Mouse (Mus musculus): ENCODE measurements at regions not wholly inside any gene's neighbourhood (a gene's known extent, or its start where the extent isn't known, plus 50 kb on each side); places are given as distances from the start of the nearest gene placed in this dataset.

DNA sequence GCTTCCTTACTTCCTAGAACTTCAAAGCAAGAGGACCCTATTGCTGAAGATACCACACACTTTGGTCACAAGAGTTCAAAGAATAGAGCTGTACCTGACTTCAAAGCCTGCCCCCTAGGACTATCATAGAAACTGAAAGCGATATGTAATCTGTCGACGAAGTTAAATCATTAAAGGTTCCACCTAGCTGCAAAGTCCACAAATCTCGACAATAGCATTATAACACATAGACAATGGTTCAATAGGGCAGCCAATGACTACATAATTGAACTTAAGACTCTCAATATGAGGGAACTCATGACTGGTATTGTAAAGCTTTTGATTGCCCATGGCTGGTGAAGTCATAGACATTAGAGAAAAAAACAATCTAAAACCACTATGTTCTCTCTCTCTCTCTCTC is 200.8 kb downstream of the Fscb start:
- 88% methylated on average over 4 of the region's 4 CpGs for WGBS
- Histone ChIP-seq H3K36me3 (ENCODE audit: control insufficient read depth, insufficient read depth) (no peaks in the 10 kb centered on the region), H3K9ac (replicated peaks; ENCODE audit: low read depth, low read length) (no peak overlapping the region), H3K27ac (ENCODE audit: low read length) (no peak overlapping the region), H3K9me3 (ENCODE audit: control insufficient read depth, low read length) (no peaks in the 10 kb centered on the region), H3K27me3 (replicated peaks; ENCODE audit: control insufficient read depth, insufficient read depth, low read length) (no peaks in the 10 kb centered on the region), H3K4me3 (replicated peaks; ENCODE audit: low read length) (no peak overlapping the region), H3K4me1 (replicated peaks; ENCODE audit: control insufficient read depth, insufficient read depth, low read length) (no peaks in the 10 kb centered on the region), H3K4me2 (ENCODE audit: low read length) (no peak overlapping the region)
- no peak for ATAC-seq

DNA sequence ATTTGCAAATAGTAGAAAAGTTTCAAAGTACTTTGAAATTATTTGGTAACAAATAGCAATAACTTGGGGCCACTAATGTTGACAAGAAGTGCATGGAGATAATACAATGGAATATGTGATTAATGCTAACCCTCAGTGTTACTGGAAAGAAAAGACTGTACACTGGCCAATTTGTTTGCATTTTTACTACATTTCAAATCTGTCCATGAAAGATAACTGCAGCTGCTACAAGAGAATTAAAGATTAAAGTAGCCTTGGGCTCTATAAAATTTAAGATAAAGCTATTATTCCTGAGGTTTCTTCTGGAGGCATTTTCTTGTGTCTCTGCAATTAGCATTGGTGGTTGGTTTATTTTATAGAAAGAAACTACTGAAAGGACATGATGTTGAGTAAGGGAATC is 208.4 kb downstream of the Fscb start:
- H3K4me3 ChIP-seq (replicated peaks; ENCODE audit: low read length): no peak overlapping the region

DNA sequence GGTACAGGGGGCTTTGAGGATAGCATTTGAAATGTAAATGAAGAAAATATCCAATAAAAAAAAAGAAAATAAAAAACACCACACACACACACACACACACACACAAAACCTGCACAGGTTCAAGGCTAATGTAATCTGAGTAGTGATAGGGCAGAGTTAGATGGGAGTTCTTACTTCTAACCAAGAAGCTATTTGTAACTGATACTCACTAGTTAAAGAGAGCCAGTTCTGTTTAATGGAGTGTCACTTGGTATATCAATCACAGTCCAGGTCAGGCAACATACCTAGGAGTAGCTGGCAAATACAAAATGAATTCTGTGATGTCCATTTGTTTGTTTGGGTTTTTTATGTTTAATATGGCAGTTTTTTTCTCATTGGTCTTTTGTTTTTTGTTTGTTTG is 219.5 kb downstream of the Fscb start:
- Histone ChIP-seq H3K36me3 (ENCODE audit: control insufficient read depth, insufficient read depth) (no peaks in the 10 kb centered on the region), H3K9ac (replicated peaks; ENCODE audit: low read depth, low read length) (no peak overlapping the region), H3K27me3 (replicated peaks; ENCODE audit: control insufficient read depth, insufficient read depth, low read length) (no peaks in the 10 kb centered on the region), H3K4me2 (ENCODE audit: low read length) (no peak overlapping the region), H3K4me3 (replicated peaks; ENCODE audit: low read length) (no peak overlapping the region), H3K9me3 (ENCODE audit: control insufficient read depth, low read length) (no peaks in the 10 kb centered on the region), H3K4me1 (replicated peaks; ENCODE audit: control insufficient read depth, insufficient read depth, low read length) (no peaks in the 10 kb centered on the region), H3K27ac (ENCODE audit: low read length) (no peak overlapping the region)
- no peak for ATAC-seq

More for the DNA sequence above, 208.4 kb downstream of the Fscb start:
- Histone ChIP-seq H3K9me3 (ENCODE audit: control insufficient read depth, low read length) (no peaks in the 10 kb centered on the region), H3K4me1 (replicated peaks; ENCODE audit: control insufficient read depth, insufficient read depth, low read length) (no peaks in the 10 kb centered on the region), H3K4me2 (ENCODE audit: low read length) (no peak overlapping the region), H3K9ac (replicated peaks; ENCODE audit: low read depth, low read length) (no peak overlapping the region), H3K27ac (ENCODE audit: low read length) (no peak overlapping the region), H3K27me3 (replicated peaks; ENCODE audit: control insufficient read depth, insufficient read depth, low read length) (no peaks in the 10 kb centered on the region), H3K36me3 (ENCODE audit: control insufficient read depth, insufficient read depth) (no peaks in the 10 kb centered on the region)
- no peak for ATAC-seq

GRCm38 (mm10) chr12:64249974-64250373 is 224.5 kb downstream of the Fscb start:
- WGBS: 85% methylated on average over 2 of the region's 2 CpGs
- no peak overlapping the region for H3K9ac ChIP-seq (replicated peaks; ENCODE audit: low read depth, low read length)
- no peaks in the 10 kb centered on the region for H3K27me3 ChIP-seq (replicated peaks; ENCODE audit: control insufficient read depth, insufficient read depth, low read length)
- H3K27ac ChIP-seq (ENCODE audit: low read length): no peak overlapping the region
- H3K9me3 ChIP-seq (ENCODE audit: control insufficient read depth, low read length): no peaks in the 10 kb centered on the region
- H3K4me1 ChIP-seq (replicated peaks; ENCODE audit: control insufficient read depth, insufficient read depth, low read length): no peaks in the 10 kb centered on the region
- H3K36me3 ChIP-seq (ENCODE audit: control insufficient read depth, insufficient read depth): no peaks in the 10 kb centered on the region
- no peak overlapping the region for H3K4me2 ChIP-seq (ENCODE audit: low read length)
- ATAC-seq: no peak
- H3K4me3 ChIP-seq (replicated peaks; ENCODE audit: low read length): no peak overlapping the region

- Histone ChIP-seq H3K4me1 (replicated peaks; ENCODE audit: control insufficient read depth, insufficient read depth, low read length) (no peaks in the 10 kb centered on the region), H3K36me3 (ENCODE audit: control insufficient read depth, insufficient read depth) (no peaks in the 10 kb centered on the region), H3K27ac (ENCODE audit: low read length) (no peak overlapping the region), H3K4me2 (ENCODE audit: low read length) (no peak overlapping the region), H3K9ac (replicated peaks; ENCODE audit: low read depth, low read length) (no peak overlapping the region), H3K4me3 (replicated peaks; ENCODE audit: low read length) (no peak overlapping the region), H3K9me3 (ENCODE audit: control insufficient read depth, low read length) (no peaks in the 10 kb centered on the region), H3K27me3 (replicated peaks; ENCODE audit: control insufficient read depth, insufficient read depth, low read length) (no peaks in the 10 kb centered on the region)
- WGBS: 20% methylated on average over 1 of the region's 1 CpGs
- peak; percentile 97 for ATAC-seq
Measured at GRCm38 (mm10) chr12:64229510-64230078, 244.9 kb downstream of the Fscb start.

DNA sequence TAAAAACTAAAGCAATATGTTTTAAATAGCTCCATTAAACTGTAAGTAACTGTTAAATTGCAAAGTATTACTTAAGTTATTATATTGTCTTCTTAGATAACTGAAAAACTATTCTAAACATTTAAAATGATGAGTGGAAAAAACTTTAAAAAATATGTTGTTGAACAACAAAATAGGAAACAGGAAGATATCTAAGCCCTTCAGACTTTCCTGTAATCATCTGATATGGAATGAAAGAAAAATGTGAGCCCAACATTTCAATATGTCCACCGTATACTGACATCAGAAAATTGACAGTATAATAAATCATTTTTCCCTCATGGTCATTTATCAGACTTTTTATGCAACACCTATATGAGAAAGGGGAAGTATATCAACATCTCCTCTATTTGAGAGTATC is 258.1 kb downstream of the Fscb start:
- Histone ChIP-seq H3K4me3 (replicated peaks; ENCODE audit: low read length) (no peak overlapping the region), H3K9ac (replicated peaks; ENCODE audit: low read depth, low read length) (no peak overlapping the region), H3K27me3 (replicated peaks; ENCODE audit: control insufficient read depth, insufficient read depth, low read length) (no peaks in the 10 kb centered on the region), H3K4me1 (replicated peaks; ENCODE audit: control insufficient read depth, insufficient read depth, low read length) (no peaks in the 10 kb centered on the region), H3K27ac (ENCODE audit: low read length) (no peak overlapping the region), H3K9me3 (ENCODE audit: control insufficient read depth, low read length) (no peaks in the 10 kb centered on the region), H3K36me3 (ENCODE audit: control insufficient read depth, insufficient read depth) (no peaks in the 10 kb centered on the region), H3K4me2 (ENCODE audit: low read length) (no peak overlapping the region)
- WGBS: 100% methylated on average over 1 of the region's 1 CpGs
- ATAC-seq: no peak

DNA sequence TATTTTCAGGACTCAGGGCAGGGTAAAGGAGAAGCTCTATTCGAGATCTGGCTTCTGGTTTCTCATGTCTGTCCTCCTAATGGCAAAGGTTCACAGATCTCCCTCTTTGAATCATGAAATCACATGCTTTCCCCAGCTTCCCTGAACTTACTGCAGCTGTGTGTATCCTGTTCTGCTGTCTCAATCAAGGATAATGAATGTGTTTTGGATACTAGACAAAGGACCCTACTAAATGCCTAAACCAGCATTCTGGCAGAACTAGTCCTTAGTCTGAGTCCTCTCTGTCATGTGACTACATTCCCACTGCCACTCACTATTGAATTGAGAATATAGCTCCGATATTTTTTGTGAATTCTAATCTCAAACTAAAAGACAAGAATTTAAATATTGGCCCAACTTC is 276.1 kb downstream of the Fscb start:
- Histone ChIP-seq H3K4me1 (replicated peaks; ENCODE audit: control insufficient read depth, insufficient read depth, low read length) (no peaks in the 10 kb centered on the region), H3K4me3 (replicated peaks; ENCODE audit: low read length) (no peak overlapping the region), H3K9ac (replicated peaks; ENCODE audit: low read depth, low read length) (no peak overlapping the region), H3K27me3 (replicated peaks; ENCODE audit: control insufficient read depth, insufficient read depth, low read length) (no peaks in the 10 kb centered on the region), H3K27ac (ENCODE audit: low read length) (no peak overlapping the region), H3K36me3 (ENCODE audit: control insufficient read depth, insufficient read depth) (no peaks in the 10 kb centered on the region), H3K9me3 (ENCODE audit: control insufficient read depth, low read length) (no peaks in the 10 kb centered on the region), H3K4me2 (ENCODE audit: low read length) (no peak overlapping the region)
- peak; percentile 88 for ATAC-seq
- WGBS: 51% methylated on average over 2 of the region's 2 CpGs

All from forebrain, embryonic 16.5 days (tissue).